Mouse (Mus musculus) hindbrain, embryonic 14.5 days (tissue): ENCODE data around the gene Haspin. TPM values are rescaled to one million over a fixed set of nuclear protein-coding genes. Genes with fewer than 3 reads are reported as not detected.

Experiments used
- ATAC-seq: fragments of 200-750 bp; cut with Nextera tagmentation; 2 replicates; pipeline ENCODE4 v1.8.0; 2017; ENCODE audit warnings: moderate number of reproducible peaks, mild to moderate bottlenecking, moderate TSS enrichment, moderate library complexity; ENCODE audit not compliant: low FRiP score
- DNase-seq: peaks from one replicate; pipeline ENCODE4 v3.0.0-alpha.2; 2015; ENCODE audit warnings: low spot score
- H3K27ac ChIP-seq: fragments of 300-500 bp; sonication (generic); 2 replicates; pipeline ENCODE4 v1.5.1; 2014; ENCODE audit warnings: mild to moderate bottlenecking, moderate library complexity
- H3K27me3 ChIP-seq: fragments of 300-500 bp; sonication (generic); 2 replicates; pipeline ENCODE4 v1.6.1; 2014; ENCODE audit warnings: mild to moderate bottlenecking, low read length, mixed read lengths; ENCODE audit not compliant: control insufficient read depth, insufficient read depth
- H3K36me3 ChIP-seq: fragments of 300-500 bp; sonication (generic); replicated peaks from 2 replicates; pipeline ENCODE4 v1.6.1; 2014; ENCODE audit not compliant: control insufficient read depth, insufficient read depth
- H3K4me1 ChIP-seq: fragments of 300-500 bp; sonication (generic); replicated peaks from 2 replicates; pipeline ENCODE4 v1.6.1; 2014; ENCODE audit warnings: antibody characterized with exemption, low read length, mixed read lengths; ENCODE audit not compliant: control insufficient read depth, insufficient read depth
- H3K4me2 ChIP-seq: fragments of 300-500 bp; sonication (generic); replicated peaks from 2 replicates; pipeline ENCODE4 v1.6.1; 2014; ENCODE audit warnings: mild to moderate bottlenecking, moderate library complexity
- H3K4me3 ChIP-seq: fragments of 300-500 bp; sonication (generic); replicated peaks from 2 replicates; pipeline ENCODE4 v1.5.1; 2014; ENCODE audit warnings: mild to moderate bottlenecking, low read length
- H3K9ac ChIP-seq: fragments of 300-500 bp; sonication (generic); 2 replicates; pipeline ENCODE4 v1.6.1; 2014
- H3K9me3 ChIP-seq: fragments of 300-500 bp; sonication (generic); 2 replicates; pipeline ENCODE4 v1.6.1; 2016; ENCODE audit warnings: low read length; ENCODE audit not compliant: control insufficient read depth
- WGBS: fragments of 180-500 bp; shearing (Covaris S2); extraction: QIAGEN DNeasy Blood & Tissue Kit; methylation state at CpG from one replicate; pipeline ENCODE4 v1.1.7; 2014; 5-methylcytosine and 5-hydroxymethylcytosine counted together
- polyA plus RNA-seq: library from polyadenylated mRNA; unstranded; fragments of >200 nt; fragmentation: Nextera tagmentation; extraction: Ambion mirVana; gene quantifications from 2 replicates; pipeline ENCODE4 v1.2.1, GENCODE M21; 2014

Haspin gene
- polyA plus RNA-seq, 1 experiment from 2014 or later = 2.4 TPM

- DNase-seq = no peak
These were observed 39.2 kb downstream of the Haspin start for GRCm38 (mm10) chr11:73098860-73099259.

GRCm38 (mm10) chr11:73094231-73094995 lies 43.7 kb downstream of the Haspin start:
- Histone ChIP-seq H3K4me1 (no peaks in the 10 kb centered on the region), H3K4me2 (no peak overlapping the region), H3K9me3 (no peaks in the 10 kb centered on the region), H3K4me3 (no peak overlapping the region), H3K36me3 (no peaks in the 10 kb centered on the region), H3K9ac (no peak overlapping the region), H3K27ac (no peak overlapping the region), H3K27me3 (no peaks in the 10 kb centered on the region)
- WGBS = 79% methylated on average over 11 of the region's 11 CpGs
- no peak for ATAC-seq
- no peak for DNase-seq

More at GRCm38 (mm10) chr11:73098860-73099259, 39.2 kb downstream of the Haspin start:
- 67% methylated on average over 5 of the region's 5 CpGs for WGBS
- H3K4me1 ChIP-seq = no peaks in the 10 kb centered on the region
- no peaks in the 10 kb centered on the region for H3K27me3 ChIP-seq
- no peak overlapping the region for H3K9ac ChIP-seq
- no peaks in the 10 kb centered on the region for H3K36me3 ChIP-seq
- no peak for ATAC-seq
- H3K4me3 ChIP-seq = no peak overlapping the region
- H3K27ac ChIP-seq = no peak overlapping the region
- no peak overlapping the region for H3K4me2 ChIP-seq
- H3K9me3 ChIP-seq = no peaks in the 10 kb centered on the region

- H3K27me3 ChIP-seq = no peaks in the 10 kb centered on the region
- no peak for ATAC-seq
- WGBS = 88% methylated on average over 7 of the region's 7 CpGs
- no peak overlapping the region for H3K4me3 ChIP-seq
- H3K27ac ChIP-seq = no peak overlapping the region
- DNase-seq = no peak
- H3K4me2 ChIP-seq = no peak overlapping the region
- H3K4me1 ChIP-seq = no peaks in the 10 kb centered on the region
- H3K9ac ChIP-seq = no peak overlapping the region
- no peaks in the 10 kb centered on the region for H3K36me3 ChIP-seq
- H3K9me3 ChIP-seq = no peaks in the 10 kb centered on the region
These were observed 45.2 kb downstream of the Haspin start for GRCm38 (mm10) chr11:73092877-73093276.

GRCm38 (mm10) chr11:73092057-73092456 lies 46.0 kb downstream of the Haspin start:
- no peak overlapping the region for H3K27ac ChIP-seq
- 78% methylated on average over 4 of the region's 4 CpGs for WGBS
- H3K4me2 ChIP-seq = no peak overlapping the region
- ATAC-seq (no peak), DNase-seq (no peak)
- no peaks in the 10 kb centered on the region; the same call in 1 of the 2 replicates for H3K36me3 ChIP-seq
- H3K4me3 ChIP-seq = no peak overlapping the region
- H3K4me1 ChIP-seq = no peaks in the 10 kb centered on the region
- no peaks in the 10 kb centered on the region for H3K9me3 ChIP-seq
- no peaks in the 10 kb centered on the region for H3K27me3 ChIP-seq
- H3K9ac ChIP-seq = no peak overlapping the region

GRCm38 (mm10) chr11:73090826-73091225 lies 47.3 kb downstream of the Haspin start:
- 74% methylated on average over 2 of the region's 2 CpGs for WGBS

GRCm38 (mm10) chr11:73090283-73090682 lies 47.8 kb downstream of the Haspin start, which contains the start of gene Itgae:
Itgae (plus strand) TSS chr11:73090583.
- no peaks in the 10 kb centered on the region for H3K4me1 ChIP-seq
- no peaks in the 10 kb centered on the region for H3K27me3 ChIP-seq
- H3K27ac ChIP-seq = no peak within 1 kb of the TSS
- H3K36me3 ChIP-seq = peaks cover 8% of the 10 kb centered on the region
- no peak within 1 kb of the TSS for H3K4me3 ChIP-seq
- H3K9ac ChIP-seq = no peak within 1 kb of the TSS
- 81% methylated on average over 4 of the region's 4 CpGs for WGBS
- DNase-seq = no peak
- no peaks in the 10 kb centered on the region for H3K9me3 ChIP-seq
- no peak for ATAC-seq
- H3K4me2 ChIP-seq = no peak within 1 kb of the TSS

More at GRCm38 (mm10) chr11:73090826-73091225, 47.3 kb downstream of the Haspin start:
- DNase-seq (no peak), ATAC-seq (no peak)
- H3K27ac ChIP-seq = no peak overlapping the region
- no peak overlapping the region for H3K4me3 ChIP-seq
- H3K9me3 ChIP-seq = no peaks in the 10 kb centered on the region
- no peak overlapping the region for H3K4me2 ChIP-seq
- H3K36me3 ChIP-seq = peaks cover 2% of the 10 kb centered on the region
- no peaks in the 10 kb centered on the region for H3K4me1 ChIP-seq
- H3K9ac ChIP-seq = no peak overlapping the region
- no peaks in the 10 kb centered on the region for H3K27me3 ChIP-seq

- no peak for ATAC-seq
- DNase-seq = no peak
- Histone ChIP-seq H3K9ac (no peak overlapping the region), H3K9me3 (no peaks in the 10 kb centered on the region), H3K4me3 (no peak overlapping the region), H3K36me3 (peaks cover 24% of the 10 kb centered on the region), H3K4me2 (no peak overlapping the region), H3K4me1 (no peaks in the 10 kb centered on the region), H3K27me3 (no peaks in the 10 kb centered on the region), H3K27ac (no peak overlapping the region)
- 72% methylated on average over 6 of the region's 6 CpGs for WGBS
These were observed 50.2 kb downstream of the Haspin start for GRCm38 (mm10) chr11:73087700-73088480.

Other genes starting within 250 kb of the Haspin start
- gene Atp2a3, start 177.1 kb downstream of the Haspin start, polyA plus RNA-seq = 2.0 TPM in 2 replicates
- 0.46 and 0.48 TPM in 2 replicates for gene P2rx1, start 139.2 kb downstream of the Haspin start, polyA plus RNA-seq
- gene Camkk1, start 119.3 kb downstream of the Haspin start, polyA plus RNA-seq = 13.9 and 18.1 TPM in 2 replicates
- 8.5 and 9.3 TPM in 2 replicates for gene Ncbp3, start 90.5 kb downstream of the Haspin start, polyA plus RNA-seq
- 0.25 and 0.32 TPM in 2 replicates for gene Itgae, start 47.7 kb downstream of the Haspin start, polyA plus RNA-seq
- gene P2rx5, start 22.1 kb upstream of the Haspin start, polyA plus RNA-seq = 0.33 and 1.0 TPM in 2 replicates
- gene Emc6, start 38.7 kb upstream of the Haspin start, polyA plus RNA-seq = 148 and 152 TPM in 2 replicates
- gene Tax1bp3, start 38.8 kb upstream of the Haspin start, polyA plus RNA-seq = 121 and 132 TPM in 2 replicates
- gene Ctns, start 60.7 kb upstream of the Haspin start, polyA plus RNA-seq = 17.6 and 17.7 TPM in 2 replicates
- gene Shpk, start 61.2 kb upstream of the Haspin start, polyA plus RNA-seq = 1.6 and 2.5 TPM in 2 replicates
- 0.16 and 0.29 TPM in 2 replicates for gene Trpv1, start 96.0 kb upstream of the Haspin start, polyA plus RNA-seq
- gene Trpv3, start 129.1 kb upstream of the Haspin start, polyA plus RNA-seq = 0.27 and 0.32 TPM in 2 replicates
- gene Aspa, start 191.3 kb upstream of the Haspin start, polyA plus RNA-seq = 2.5 and 2.8 TPM in 2 replicates
- gene Gm49340, start 191.4 kb upstream of the Haspin start, polyA plus RNA-seq = not detected in 2 replicates
- not detected in 2 replicates for gene Spata22, start 191.4 kb upstream of the Haspin start, polyA plus RNA-seq
- not detected in 2 replicates for gene Olfr20, start 212.5 kb upstream of the Haspin start, polyA plus RNA-seq
- not detected in 2 replicates for gene Olfr376, start 233.0 kb upstream of the Haspin start, polyA plus RNA-seq